ENCODE assay signal across 9 mouse cellular contexts in genomic region chr13:29202562-29202961, GRCm38 (mm10).
DNase-seq lines count a peak whose midpoint lies in the region; ATAC-seq and TF ChIP-seq lines count a peak whose summit lies in the region.
"Had no signal": no experiment of that assay in that cellular context is flagged by ENCODE, and none has a peak within 500 bp of the region (broad histone marks: within the 10 kb centered on the region; RNA-seq: fewer than 3 reads in every experiment).

No protein-coding gene starts in this region.

- H3K4me2 ChIP-seq in forebrain, embryonic 14.5 days (ENCODE audit: low read length): no peak overlapping the region
- H3K4me2 ChIP-seq in heart, embryonic 15.5 days: no peak overlapping the region

- no peaks in the 10 kb centered on the region for H3K9me3 ChIP-seq in forebrain, embryonic 14.5 days (replicated peaks; ENCODE audit: control insufficient read depth, low read length)
- no peaks in the 10 kb centered on the region for H3K9me3 ChIP-seq in heart, embryonic 15.5 days (replicated peaks)

- H3K27ac ChIP-seq in forebrain, embryonic 14.5 days (ENCODE audit: low read depth, low read length): no peak overlapping the region
- H3K27ac ChIP-seq in heart, embryonic 15.5 days: peak overlapping the region; percentile 84
- no peak overlapping the region for H3K27ac ChIP-seq in layer of hippocampus, adult 2 months

- H3K4me3 ChIP-seq in forebrain, embryonic 14.5 days (ENCODE audit: low read depth, low read length): no peak overlapping the region
- no peak overlapping the region for H3K4me3 ChIP-seq in heart, embryonic 15.5 days
- H3K4me3 ChIP-seq in layer of hippocampus, adult 2 months: no peak overlapping the region

- H3K4me1 ChIP-seq in forebrain, embryonic 14.5 days (ENCODE audit: control insufficient read depth, insufficient read depth, low read length): peaks cover 3% of the 10 kb centered on the region; the same call in 1 of the 2 replicates
- peaks cover 30% of the 10 kb centered on the region for H3K4me1 ChIP-seq in heart, embryonic 15.5 days (replicated peaks)

- no peaks in the 10 kb centered on the region for H3K36me3 ChIP-seq in forebrain, embryonic 14.5 days (ENCODE audit: control insufficient read depth, insufficient read depth, low read length)
- H3K36me3 ChIP-seq in heart, embryonic 15.5 days: no peaks in the 10 kb centered on the region

- WGBS in forebrain, embryonic 14.5 days: 31% methylated on average over 2 of the region's 2 CpGs
- 11% methylated on average over 2 of the region's 2 CpGs for WGBS in heart, embryonic 15.5 days

- H3K27me3 ChIP-seq in forebrain, embryonic 14.5 days (replicated peaks; ENCODE audit: control insufficient read depth, insufficient read depth, low read length): no peaks in the 10 kb centered on the region
- H3K27me3 ChIP-seq in heart, embryonic 15.5 days: no peaks in the 10 kb centered on the region

- no peak; the same call in 1 of the 2 replicates for ATAC-seq in forebrain, embryonic 14.5 days
- peak; percentile 85 for ATAC-seq in heart, embryonic 15.5 days (replicated peaks; ENCODE audit: insufficient number of reproducible peaks, insufficient read depth, low FRiP score, low read depth)
- ATAC-seq: inflammation-experienced regulatory T-cells, adult 6 months had no signal

- H3K9ac ChIP-seq in forebrain, embryonic 14.5 days (ENCODE audit: low read length): no peak overlapping the region
- no peak overlapping the region for H3K9ac ChIP-seq in heart, embryonic 15.5 days

- TF ChIP-seq CTCF in layer of hippocampus, adult 2 months (conservative IDR thresholded peaks at IDR 0.05): no peak

- peak; percentile 17 for DNase-seq in kidney, adult 9 months
- no peak for DNase-seq in kidney, adult 18-20 months
- peak; percentile 37 for DNase-seq in forebrain, embryonic 14.5 days (ENCODE audit: low spot score)
- DNase-seq in skeletal muscle tissue, adult 2 months (ENCODE audit: low read depth, low spot score): peak; percentile 73
- DNase-seq in natural killer cell, adult 2 months (ENCODE audit: low spot score in 2 of 2): no peak
- DNase-seq in layer of hippocampus, adult 2 months (ENCODE audit: low spot score in 2 of 2): no peak
- DNase-seq in cerebellum, adult 11-12 months: no peak

Comparison
In these comparisons a context has a peak if more than half of its experiments do, and no peak if none do; other contexts are left out.
1. DNase-seq: peak in kidney, adult 9 months (single experiment), forebrain, embryonic 14.5 days (single experiment) and skeletal muscle tissue, adult 2 months (single experiment); none in kidney, adult 18-20 months (single experiment), natural killer cell, adult 2 months (0 of 2), layer of hippocampus, adult 2 months (0 of 2) and cerebellum, adult 11-12 months (single experiment).